Mouse (Mus musculus) stomach, embryonic 14.5 days (tissue): ENCODE data around the gene Rbak. TPM values are rescaled to one million over a fixed set of nuclear protein-coding genes. Genes with fewer than 3 reads are reported as not detected.
A peak's percentile ranks its signal among the peaks of the same experiment; 100 is the strongest.
"Not testable (repeated sequence)": the region's sequence is repeated elsewhere in the genome, so short reads cannot be mapped to it uniquely, and the experiment has no call there.

ENCODE experiments used
- ATAC-seq: fragments of 200-750 bp; cut with Nextera tagmentation; 2 replicates; pipeline ENCODE4 v1.8.0; 2017; ENCODE audit warnings: low read depth, moderate TSS enrichment; ENCODE audit not compliant: insufficient number of reproducible peaks, insufficient read depth, low FRiP score
- H3K27ac ChIP-seq: fragments of 300-500 bp; sonication (generic); 2 replicates; pipeline ENCODE4 v1.5.1; 2014; ENCODE audit warnings: mild to moderate bottlenecking, low read length, moderate library complexity, mixed read lengths
- H3K27me3 ChIP-seq: fragments of 300-500 bp; sonication (generic); 2 replicates; pipeline ENCODE4 v1.6.1; 2014; ENCODE audit warnings: low read length, control low read depth, mixed read lengths; ENCODE audit not compliant: control insufficient read depth, insufficient read depth
- H3K36me3 ChIP-seq: fragments of 300-500 bp; sonication (generic); 2 replicates; pipeline ENCODE4 v1.6.1; 2014; ENCODE audit warnings: mild to moderate bottlenecking, control low read depth, low read length, moderate library complexity, mixed read lengths; ENCODE audit not compliant: control insufficient read depth, insufficient read depth
- H3K4me1 ChIP-seq: fragments of 300-500 bp; sonication (generic); 2 replicates; pipeline ENCODE4 v1.6.1; 2014; ENCODE audit warnings: low read length, control low read depth, mixed read lengths; ENCODE audit not compliant: control insufficient read depth, insufficient read depth
- H3K4me2 ChIP-seq: fragments of 300-500 bp; sonication (generic); replicated peaks from 2 replicates; pipeline ENCODE4 v1.6.1; 2014; ENCODE audit warnings: low read depth, low read length, control low read depth
- H3K4me3 ChIP-seq: fragments of 300-500 bp; sonication (generic); 2 replicates; pipeline ENCODE4 v1.5.1; 2014; ENCODE audit warnings: low read depth, low read length, control low read depth
- H3K9ac ChIP-seq: fragments of 300-500 bp; sonication (generic); replicated peaks from 2 replicates; pipeline ENCODE4 v1.6.1; 2014; ENCODE audit warnings: low read depth, mild to moderate bottlenecking, control low read depth, low read length, moderate library complexity, mixed read lengths
- H3K9me3 ChIP-seq: fragments of 300-500 bp; sonication (generic); 2 replicates; pipeline ENCODE4 v1.6.1; 2016; ENCODE audit warnings: low read depth, low read length, control low read depth; ENCODE audit not compliant: control insufficient read depth
- WGBS: fragments of 180-500 bp; shearing (Covaris S2); extraction: QIAGEN DNeasy Blood & Tissue Kit; methylation state at CpG from one replicate; pipeline ENCODE4 v1.1.7; 2014; 5-methylcytosine and 5-hydroxymethylcytosine counted together
- polyA plus RNA-seq: library from polyadenylated mRNA; unstranded; fragments of >200 nt; fragmentation: Nextera tagmentation; extraction: Ambion mirVana; gene quantifications from 2 replicates; pipeline ENCODE4 v1.2.1, GENCODE M21; 2014

Rbak gene
- polyA plus RNA-seq, 1 experiment from 2014 or later, result 18.0 TPM

DNA sequence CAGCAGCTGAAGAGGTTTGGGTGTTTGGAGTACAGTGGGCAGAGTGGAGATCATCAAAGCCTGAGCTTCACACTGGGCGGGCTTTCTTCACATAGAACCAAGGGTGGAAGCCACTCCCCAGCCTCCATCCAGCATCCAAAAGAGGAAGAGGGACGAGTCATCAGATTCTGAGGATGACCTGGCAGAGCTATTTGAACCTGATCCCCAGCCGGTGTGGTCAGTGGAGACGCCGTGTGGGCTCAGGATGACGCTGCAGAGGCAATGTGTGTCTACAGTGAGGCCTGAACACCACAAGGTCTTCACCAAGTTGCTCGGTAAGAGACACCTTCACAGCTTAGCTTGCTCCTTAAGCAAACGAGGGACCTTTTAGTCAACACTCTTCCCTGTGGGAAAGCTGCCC, 14.2 kb upstream of the Rbak start:
- 51% methylated on average over 8 of the region's 8 CpGs for WGBS
- not testable (repeated sequence) for H3K9ac ChIP-seq, ATAC-seq, H3K27me3 ChIP-seq, H3K4me2 ChIP-seq, H3K4me3 ChIP-seq, H3K4me1 ChIP-seq, H3K27ac ChIP-seq, H3K36me3 ChIP-seq, H3K9me3 ChIP-seq

DNA sequence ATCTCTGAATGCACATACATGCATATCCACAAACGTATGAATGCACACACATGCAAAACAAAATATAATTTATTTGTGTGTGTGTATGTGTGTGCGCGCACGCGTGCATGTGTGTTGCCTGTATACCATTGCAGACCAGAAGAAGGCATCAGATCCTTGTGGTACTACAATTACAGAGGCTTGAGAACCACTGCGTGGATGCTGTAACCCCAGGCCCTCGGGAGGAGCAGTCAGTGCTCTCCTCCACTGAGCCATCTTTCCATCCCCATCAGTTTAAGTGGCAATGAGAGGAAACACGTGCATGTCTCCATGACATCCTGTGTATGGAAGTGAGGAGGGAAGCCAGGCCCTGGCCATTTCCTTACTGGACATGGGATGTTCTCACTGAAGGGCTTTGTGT, 12.2 kb upstream of the Rbak start:
- Histone ChIP-seq H3K4me2 (no peak overlapping the region), H3K9ac (no peak overlapping the region), H3K4me1 (no peaks in the 10 kb centered on the region), H3K27me3 (no peaks in the 10 kb centered on the region), H3K9me3 (no peaks in the 10 kb centered on the region), H3K4me3 (no peak overlapping the region), H3K27ac (no peak overlapping the region), H3K36me3 (no peaks in the 10 kb centered on the region)
- ATAC-seq, result no peak
- WGBS, result 88% methylated on average over 8 of the region's 8 CpGs

DNA sequence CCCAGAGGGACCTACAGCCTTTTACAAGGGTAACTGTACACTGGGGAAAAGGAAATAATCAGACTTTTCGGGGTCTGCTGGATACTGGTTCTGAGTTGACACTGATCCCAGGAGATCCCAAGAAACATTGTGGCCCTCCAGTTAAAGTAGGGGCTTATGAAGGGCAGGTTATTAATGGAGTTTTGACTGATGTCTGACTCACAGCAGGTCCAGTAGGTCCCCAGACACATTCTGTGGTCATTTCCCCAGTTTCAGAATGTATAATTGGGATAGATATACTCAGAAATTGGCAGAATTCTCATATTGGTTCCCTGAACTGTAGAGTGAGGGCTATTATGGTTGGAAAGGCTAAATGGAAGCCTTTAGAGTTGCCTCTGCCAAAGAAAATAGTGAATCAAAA, 7.4 kb upstream of the Rbak start:
- not testable (repeated sequence) for H3K36me3 ChIP-seq, H3K4me3 ChIP-seq, H3K4me2 ChIP-seq, H3K27me3 ChIP-seq, H3K4me1 ChIP-seq, H3K27ac ChIP-seq, ATAC-seq, H3K9me3 ChIP-seq, H3K9ac ChIP-seq
- no CpG with 5 or more reads among the region's 1 CpGs for WGBS

DNA sequence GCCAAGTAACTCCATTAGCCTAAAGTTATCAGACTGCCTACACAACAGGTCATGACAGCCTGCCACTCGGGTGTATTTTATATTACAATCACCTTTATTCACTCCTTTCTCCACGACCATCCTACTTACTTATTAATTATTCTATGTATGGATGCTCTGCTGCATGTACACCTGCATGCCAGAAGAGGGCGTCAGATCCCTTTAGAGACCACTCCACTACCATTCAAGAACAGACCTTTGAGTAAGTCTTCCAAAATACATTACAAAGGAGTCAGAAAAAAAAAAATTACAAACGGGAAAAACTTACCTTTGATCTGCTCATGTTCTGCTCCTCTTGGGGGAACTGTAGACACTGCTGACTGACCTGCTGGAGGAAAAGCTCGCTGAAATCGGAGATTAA, 1.4 kb downstream of the Rbak start:
- peak overlapping the region; percentile 92; the same call in 1 of the 2 replicates for H3K4me3 ChIP-seq
- H3K4me2 ChIP-seq, result peak overlapping the region; percentile 88

DNA sequence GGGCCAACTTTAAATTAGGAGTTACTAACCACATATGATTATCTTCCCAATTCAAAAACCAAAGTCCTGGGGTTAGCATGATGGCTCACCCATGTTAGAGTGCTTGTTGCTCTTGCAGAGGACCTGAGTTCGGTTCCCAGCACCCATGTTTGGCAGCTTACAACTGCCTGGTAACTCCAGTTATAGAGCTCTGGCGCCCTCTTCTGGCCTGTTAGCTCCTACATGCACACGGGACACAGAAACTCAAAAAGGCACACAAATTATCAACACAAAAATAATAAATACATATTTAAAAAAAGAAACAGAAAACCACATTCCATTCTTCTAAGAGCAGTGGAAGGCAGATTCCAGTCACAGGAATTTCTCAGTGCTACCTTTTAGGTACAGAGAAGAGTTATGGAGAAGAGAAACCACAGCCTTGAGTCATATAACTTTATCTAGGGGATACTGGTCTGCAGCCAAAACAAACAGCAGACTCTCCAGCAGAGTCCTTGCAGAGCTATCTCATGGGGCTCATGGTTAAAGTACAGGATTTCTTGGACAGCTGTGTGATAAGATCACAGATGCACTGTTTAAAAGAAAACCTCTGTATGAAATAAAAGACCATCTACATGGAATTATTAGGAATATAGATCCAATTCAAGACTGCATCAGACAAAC, 2.9 kb downstream of the Rbak start:
- ATAC-seq, result no peak
- 0 out of 2 replicates have a peak, but pooled peaks cover 8% of the 10 kb centered on the region for H3K4me1 ChIP-seq
- peaks cover 48% of the 10 kb centered on the region for H3K36me3 ChIP-seq
- no peak overlapping the region for H3K4me3 ChIP-seq
- H3K4me2 ChIP-seq, result no peak overlapping the region
- H3K9ac ChIP-seq, result no peak overlapping the region
- H3K9me3 ChIP-seq, result no peaks in the 10 kb centered on the region; the same call in 1 of the 2 replicates
- no peak overlapping the region for H3K27ac ChIP-seq
- no peaks in the 10 kb centered on the region for H3K27me3 ChIP-seq
- WGBS, result 92% methylated on average over 3 of the region's 3 CpGs

More for the DNA sequence above, 1.4 kb downstream of the Rbak start:
- Histone ChIP-seq H3K4me1 (0 out of 2 replicates have a peak, but pooled peaks cover 8% of the 10 kb centered on the region), H3K36me3 (peaks cover 34% of the 10 kb centered on the region), H3K27ac (no peak overlapping the region), H3K27me3 (no peaks in the 10 kb centered on the region), H3K9me3 (no peaks in the 10 kb centered on the region), H3K9ac (0 out of 2 replicates have a peak overlapping the region, but pooled peaks have one; percentile 91)
- 35% methylated on average over 6 of the region's 6 CpGs for WGBS
- no peak for ATAC-seq

DNA sequence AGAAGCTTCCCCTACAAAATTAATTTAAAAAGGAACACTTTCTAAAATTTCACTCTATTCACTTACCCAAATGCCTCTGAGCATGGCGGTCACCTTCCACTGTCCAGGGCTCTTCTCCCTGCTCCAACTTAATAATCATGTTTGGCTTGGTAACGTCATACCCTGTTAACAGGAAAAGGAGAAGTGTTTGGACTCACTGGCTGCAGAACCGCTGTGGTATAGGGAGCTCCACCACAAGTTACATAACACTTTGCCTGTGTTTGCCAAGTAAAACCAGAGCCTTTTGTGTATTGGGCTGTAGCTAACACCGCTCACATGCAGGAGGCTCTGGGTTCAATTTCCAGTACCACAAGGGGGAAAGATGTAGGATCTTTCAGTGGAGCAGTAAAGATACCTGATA, 4.6 kb downstream of the Rbak start:
- 93% methylated on average over 4 of the region's 4 CpGs for WGBS
- no peak overlapping the region for H3K4me2 ChIP-seq
- no peak for ATAC-seq
- no peaks in the 10 kb centered on the region for H3K27me3 ChIP-seq
- no peak overlapping the region for H3K4me3 ChIP-seq
- no peaks in the 10 kb centered on the region; the same call in 1 of the 2 replicates for H3K9me3 ChIP-seq
- H3K36me3 ChIP-seq, result peaks cover 60% of the 10 kb centered on the region
- H3K4me1 ChIP-seq, result 0 out of 2 replicates have a peak, but pooled peaks cover 8% of the 10 kb centered on the region
- H3K27ac ChIP-seq, result no peak overlapping the region
- no peak overlapping the region for H3K9ac ChIP-seq

DNA sequence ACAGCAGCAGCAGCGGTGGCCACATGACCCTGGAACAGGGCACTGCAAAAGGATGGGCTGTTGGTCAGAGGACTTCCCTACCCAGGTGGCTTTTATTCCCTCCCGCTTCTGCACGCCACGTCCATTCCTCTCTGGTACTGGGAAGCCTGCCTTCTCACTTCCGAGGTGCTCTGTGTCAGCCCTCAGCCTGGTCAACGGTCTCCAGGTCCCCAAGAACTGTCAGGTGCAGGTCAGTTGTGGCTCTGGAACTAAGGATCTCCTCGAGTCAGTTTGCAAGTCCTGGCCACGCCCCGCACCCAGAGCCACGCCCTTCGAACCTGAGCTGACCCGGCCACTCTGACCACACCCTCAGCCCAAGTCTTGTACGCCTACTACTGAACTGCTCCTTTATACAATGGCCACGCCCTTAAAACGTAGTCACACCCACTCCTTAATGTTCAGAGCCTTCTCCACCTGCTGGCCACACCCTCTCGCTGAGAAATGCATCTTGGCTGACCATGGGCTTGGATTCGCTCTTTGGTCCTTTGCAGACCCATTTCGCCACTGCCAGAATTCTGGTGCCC, 15.0 kb downstream of the Rbak start:
- H3K9ac ChIP-seq, result no peak overlapping the region
- ATAC-seq, result peak; percentile 89
- no peaks in the 10 kb centered on the region for H3K9me3 ChIP-seq
- H3K36me3 ChIP-seq, result no peaks in the 10 kb centered on the region
- H3K27me3 ChIP-seq, result no peaks in the 10 kb centered on the region
- no peak overlapping the region for H3K27ac ChIP-seq
- 9% methylated on average over 18 of the region's 18 CpGs for WGBS
- no peaks in the 10 kb centered on the region for H3K4me1 ChIP-seq
- no peak overlapping the region for H3K4me3 ChIP-seq
- H3K4me2 ChIP-seq, result 0 out of 2 replicates have a peak overlapping the region, but pooled peaks have one; percentile 18

DNA sequence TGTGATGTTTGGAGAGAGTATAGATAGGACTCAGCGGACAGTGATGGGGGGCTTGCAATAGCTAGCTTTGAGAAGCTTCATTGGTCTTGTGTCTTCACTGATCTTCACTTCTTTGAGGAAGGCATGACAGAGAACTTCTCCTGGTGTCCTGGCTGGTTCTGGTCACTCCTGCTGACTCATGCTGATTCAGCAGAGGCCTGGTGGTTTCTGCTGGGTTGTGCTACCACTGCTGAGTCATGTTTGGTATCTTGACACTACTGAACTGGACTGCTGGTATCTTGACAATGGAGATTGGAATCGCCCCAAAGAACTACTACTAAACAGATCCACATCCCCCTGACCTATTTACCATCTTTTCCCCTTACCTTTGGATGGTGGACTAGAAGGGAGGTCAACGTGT, 25.0 kb downstream of the Rbak start:
- no peaks in the 10 kb centered on the region for H3K27me3 ChIP-seq
- H3K27ac ChIP-seq, result no peak overlapping the region
- no peak overlapping the region for H3K9ac ChIP-seq
- ATAC-seq, result no peak
- H3K4me2 ChIP-seq, result no peak overlapping the region
- no peaks in the 10 kb centered on the region for H3K9me3 ChIP-seq
- H3K36me3 ChIP-seq, result no peaks in the 10 kb centered on the region
- no peaks in the 10 kb centered on the region for H3K4me1 ChIP-seq
- no peak overlapping the region for H3K4me3 ChIP-seq
- 89% methylated on average over 3 of the region's 3 CpGs for WGBS
